Comparison of ENCODE assay signal across 23 mouse cellular contexts in the genomic region with DNA sequence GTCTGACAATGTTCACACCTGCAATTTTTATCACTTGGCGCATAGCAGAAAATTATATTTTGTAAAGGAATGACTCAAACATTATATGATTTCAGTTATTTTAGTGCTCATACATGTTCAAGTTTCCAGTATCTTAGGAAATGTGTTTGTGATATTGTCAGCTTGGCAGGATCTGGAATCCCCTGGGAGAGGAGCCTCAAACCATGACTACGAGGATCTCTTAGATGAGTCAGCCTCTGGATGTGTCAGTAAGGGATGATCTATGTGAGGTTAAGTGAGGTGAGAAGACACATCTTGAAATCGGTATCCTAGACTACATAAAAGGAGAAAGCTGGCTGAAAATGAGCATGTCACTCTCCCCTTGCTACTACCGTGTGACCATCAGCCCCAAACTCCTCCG. TPM values are rescaled to one million over a fixed set of nuclear protein-coding genes. Genes with fewer than 3 reads are reported as not detected.
DNase-seq lines count a peak whose midpoint lies in the region; ATAC-seq lines count a peak whose summit lies in the region.
"Had no signal": no experiment of that assay in that cellular context is flagged by ENCODE, and none has a peak within 500 bp of the region (broad histone marks: within the 10 kb centered on the region; RNA-seq: fewer than 3 reads in every experiment).

No protein-coding gene starts in this region.

- no peak for ATAC-seq in hindbrain, embryonic 16.5 days
- ATAC-seq in forebrain, embryonic 14.5 days, result no peak
- ATAC-seq: CD4-positive, CD25-positive, alpha-beta regulatory T cell, adult 4 months; forebrain, embryonic 13.5 days; forebrain, embryonic 16.5 days had no signal

- no peak overlapping the region for H3K4me2 ChIP-seq in hindbrain, embryonic 16.5 days (ENCODE audit: low read length)
- no peak overlapping the region for H3K4me2 ChIP-seq in forebrain, embryonic 14.5 days (ENCODE audit: low read length)
- H3K4me2 ChIP-seq: embryonic facial prominence, embryonic 12.5 days; forebrain, embryonic 13.5 days had no signal

- H3K36me3 ChIP-seq in hindbrain, embryonic 16.5 days (ENCODE audit: control insufficient read depth, insufficient read depth, low read length), result no peaks in the 10 kb centered on the region
- no peaks in the 10 kb centered on the region for H3K36me3 ChIP-seq in forebrain, embryonic 14.5 days (ENCODE audit: control insufficient read depth, insufficient read depth, low read length)
- H3K36me3 ChIP-seq: embryonic facial prominence, embryonic 10.5 days; embryonic facial prominence, embryonic 12.5 days; G1E had no signal

- no peak overlapping the region for H3K9ac ChIP-seq in hindbrain, embryonic 16.5 days (ENCODE audit: low read depth, low read length)
- H3K9ac ChIP-seq in forebrain, embryonic 14.5 days (ENCODE audit: low read length), result no peak overlapping the region
- H3K9ac ChIP-seq: embryonic facial prominence, embryonic 12.5 days; forebrain, embryonic 13.5 days had no signal

- intact Hi-C loops in gastrocnemius, postnatal 14 days (cut with DNase I; ENCODE audit: low total_unique reads), result no loop called here

- H3K4me1 ChIP-seq in hindbrain, embryonic 16.5 days (ENCODE audit: control insufficient read depth, insufficient read depth, low read depth, low read length), result no peaks in the 10 kb centered on the region
- H3K4me1 ChIP-seq in forebrain, embryonic 14.5 days (ENCODE audit: control insufficient read depth, insufficient read depth, low read length), result no peaks in the 10 kb centered on the region
- H3K4me1 ChIP-seq: embryonic facial prominence, embryonic 10.5 days; embryonic facial prominence, embryonic 12.5 days had no signal

- 0 out of 2 replicates have a peak, but pooled peaks cover 3% of the 10 kb centered on the region for H3K9me3 ChIP-seq in hindbrain, embryonic 16.5 days (ENCODE audit: control insufficient read depth, low read length)
- H3K9me3 ChIP-seq in forebrain, embryonic 14.5 days (replicated peaks; ENCODE audit: control insufficient read depth, low read length), result peaks cover 3% of the 10 kb centered on the region; the same call in 1 of the 2 replicates

- H3K27ac ChIP-seq in hindbrain, embryonic 16.5 days (ENCODE audit: low read depth, low read length), result no peak overlapping the region
- no peak overlapping the region for H3K27ac ChIP-seq in forebrain, embryonic 14.5 days (ENCODE audit: low read depth, low read length)
- H3K27ac ChIP-seq: embryonic facial prominence, embryonic 10.5 days; embryonic facial prominence, embryonic 12.5 days; forebrain, embryonic 13.5 days had no signal

- no peak overlapping the region for H3K4me3 ChIP-seq in hindbrain, embryonic 16.5 days (ENCODE audit: low read length)
- H3K4me3 ChIP-seq in forebrain, embryonic 14.5 days (ENCODE audit: low read depth, low read length), result no peak overlapping the region
- H3K4me3 ChIP-seq: embryonic facial prominence, embryonic 10.5 days; embryonic facial prominence, embryonic 12.5 days; forebrain, embryonic 13.5 days had no signal

- no peaks in the 10 kb centered on the region for H3K27me3 ChIP-seq in hindbrain, embryonic 16.5 days (replicated peaks; ENCODE audit: control insufficient read depth, insufficient read depth, low read length)
- H3K27me3 ChIP-seq in forebrain, embryonic 14.5 days (replicated peaks; ENCODE audit: control insufficient read depth, insufficient read depth, low read length), result no peaks in the 10 kb centered on the region
- H3K27me3 ChIP-seq: embryonic facial prominence, embryonic 12.5 days; forebrain, embryonic 13.5 days had no signal

- peak; percentile 10 for DNase-seq in gastrocnemius, postnatal 14 days
- DNase-seq in gastrocnemius, adult 18-20 months (ENCODE audit: low spot score), result no peak
- DNase-seq in 3T3-L1 (ENCODE audit: low read depth, low spot score) (peak; percentile 91), NIH3T3 (ENCODE audit: low read depth) (peak; percentile 89)
- peak; percentile 17 for DNase-seq in brain, adult 2 months (ENCODE audit: low read depth, low spot score)
- no peak for DNase-seq in forebrain, embryonic 14.5 days (ENCODE audit: low spot score)
- DNase-seq in spleen, postnatal 14 days (ENCODE audit: low spot score in 2 of 2), result no peak
- DNase-seq: adrenal gland, adult 8-10 months; adrenal gland, postnatal 14 days; adrenal gland, postnatal 36 days; B cell, adult 2 months; cerebellum, adult 11 months; cerebellum, adult 18-20 months; cerebellum, adult 8-10 months; cerebellum, postnatal 10 days; cerebellum, postnatal 25 days had no signal

- WGBS in hindbrain, embryonic 16.5 days, result 86% methylated on average over 5 of the region's 5 CpGs
- 92% methylated on average over 5 of the region's 5 CpGs for WGBS in forebrain, embryonic 14.5 days

RNA-seq across cellular contexts. Expression of a gene that starts 17.7 kb away (rescaled TPM):
- total RNA-seq in gastrocnemius, postnatal 14 days (2021), result 1 to 10 TPM; 3.0 TPM
- total RNA-seq in gastrocnemius, adult 18-20 months (2021), result 1 to 10 TPM; 3.3 to 4.1 TPM
- polyA plus RNA-seq in hindbrain, embryonic 16.5 days (2015; fragmentation: Nextera tagmentation; extraction: Ambion mirVana), result 1.6 and 1.7 TPM in 2 replicates
- polyA plus RNA-seq in forebrain, embryonic 14.5 days (2014; fragmentation: Nextera tagmentation; extraction: Ambion mirVana), result 2.3 and 2.5 TPM in 2 replicates

RNA-seq across cellular contexts. Expression of a gene that starts 49.1 kb away (rescaled TPM):
- 1 to 10 TPM; 1.5 to 1.8 TPM for total RNA-seq in gastrocnemius, postnatal 14 days (2021)
- 1 to 10 TPM; 2.2 to 2.9 TPM for total RNA-seq in gastrocnemius, adult 18-20 months (2021)
- polyA plus RNA-seq in hindbrain, embryonic 16.5 days (2015; fragmentation: Nextera tagmentation; extraction: Ambion mirVana), result 9.6 and 10.7 TPM in 2 replicates
- 12.0 and 13.4 TPM in 2 replicates for polyA plus RNA-seq in forebrain, embryonic 14.5 days (2014; fragmentation: Nextera tagmentation; extraction: Ambion mirVana)

RNA-seq across cellular contexts. Expression of a gene that starts 58.1 kb away (rescaled TPM):
- total RNA-seq in gastrocnemius, postnatal 14 days (2021), result 1 to 10 TPM; 5.6 to 6.2 TPM
- 1 to 10 TPM; 5.1 to 6.9 TPM for total RNA-seq in gastrocnemius, adult 18-20 months (2021)
- polyA plus RNA-seq in hindbrain, embryonic 16.5 days (2015; fragmentation: Nextera tagmentation; extraction: Ambion mirVana), result 84.1 and 94.2 TPM in 2 replicates
- 96.6 and 101 TPM in 2 replicates for polyA plus RNA-seq in forebrain, embryonic 14.5 days (2014; fragmentation: Nextera tagmentation; extraction: Ambion mirVana)

Comparison
In these comparisons a context has a peak if more than half of its experiments do, and no peak if none do; other contexts are left out.
1. DNase-seq: peak in gastrocnemius, postnatal 14 days (single experiment), 3T3-L1 (single experiment), NIH3T3 (single experiment) and brain, adult 2 months (single experiment); none in gastrocnemius, adult 18-20 months (single experiment), forebrain, embryonic 14.5 days (single experiment) and spleen, postnatal 14 days (0 of 2).